Mouse (Mus musculus): ENCODE results near the gene Ms4a12.
"Not testable (repeated sequence)": the region's sequence is repeated elsewhere in the genome, so short reads cannot be mapped to it uniquely, and the experiment has no call there.

Ms4a12 gene

GRCm38 (mm10) chr19:11232348-11232747 lies at the start of gene Ms4a12:
Gene Ms4a12, minus strand, starts transcription at chr19:11232448.
- DNase-seq: no peak

DNA sequence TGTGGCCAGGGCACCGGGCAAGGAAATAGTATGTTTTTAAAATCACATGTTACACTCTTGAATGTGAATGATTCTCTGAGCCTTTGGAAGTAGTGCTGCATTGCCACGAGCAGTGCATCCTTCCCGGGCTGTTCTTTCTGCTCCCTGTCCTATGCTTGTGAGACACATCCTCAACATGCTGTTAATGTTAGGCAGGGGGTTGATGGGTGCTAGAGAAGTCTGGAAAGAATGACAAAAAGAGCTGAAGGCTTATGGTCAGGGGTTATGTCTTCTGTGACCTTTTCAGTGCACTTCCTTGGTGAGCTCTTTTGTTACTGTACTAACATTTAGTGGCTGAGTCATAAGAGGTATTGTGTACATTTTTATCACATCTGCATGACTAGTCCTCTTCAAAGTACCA lies 48.0 kb upstream of the Ms4a12 start:
- DNase-seq: no peak

GRCm38 (mm10) chr19:11276431-11276830 lies 44.2 kb upstream of the Ms4a12 start:
- no peak for DNase-seq

DNA sequence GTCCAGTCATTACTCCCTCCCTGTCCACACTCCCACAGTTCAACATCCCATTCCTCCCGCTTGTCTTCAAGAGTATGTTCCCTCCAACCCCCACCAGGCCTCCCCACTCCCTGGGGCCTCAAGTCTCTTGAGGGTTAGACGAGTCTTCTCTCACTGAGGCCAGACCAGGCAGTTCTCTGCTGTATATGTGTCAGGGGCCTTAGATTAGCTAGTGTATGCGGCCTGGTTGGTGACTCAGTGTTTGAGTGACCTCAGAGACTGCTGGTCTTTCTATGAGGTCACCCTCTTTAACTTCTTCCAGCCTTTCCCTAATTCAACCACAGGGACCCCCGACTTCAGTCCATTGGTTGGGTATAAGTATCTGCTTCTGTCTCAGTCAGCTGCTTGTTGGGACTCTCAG lies 34.7 kb upstream of the Ms4a12 start:
- DNase-seq: no peak

DNA sequence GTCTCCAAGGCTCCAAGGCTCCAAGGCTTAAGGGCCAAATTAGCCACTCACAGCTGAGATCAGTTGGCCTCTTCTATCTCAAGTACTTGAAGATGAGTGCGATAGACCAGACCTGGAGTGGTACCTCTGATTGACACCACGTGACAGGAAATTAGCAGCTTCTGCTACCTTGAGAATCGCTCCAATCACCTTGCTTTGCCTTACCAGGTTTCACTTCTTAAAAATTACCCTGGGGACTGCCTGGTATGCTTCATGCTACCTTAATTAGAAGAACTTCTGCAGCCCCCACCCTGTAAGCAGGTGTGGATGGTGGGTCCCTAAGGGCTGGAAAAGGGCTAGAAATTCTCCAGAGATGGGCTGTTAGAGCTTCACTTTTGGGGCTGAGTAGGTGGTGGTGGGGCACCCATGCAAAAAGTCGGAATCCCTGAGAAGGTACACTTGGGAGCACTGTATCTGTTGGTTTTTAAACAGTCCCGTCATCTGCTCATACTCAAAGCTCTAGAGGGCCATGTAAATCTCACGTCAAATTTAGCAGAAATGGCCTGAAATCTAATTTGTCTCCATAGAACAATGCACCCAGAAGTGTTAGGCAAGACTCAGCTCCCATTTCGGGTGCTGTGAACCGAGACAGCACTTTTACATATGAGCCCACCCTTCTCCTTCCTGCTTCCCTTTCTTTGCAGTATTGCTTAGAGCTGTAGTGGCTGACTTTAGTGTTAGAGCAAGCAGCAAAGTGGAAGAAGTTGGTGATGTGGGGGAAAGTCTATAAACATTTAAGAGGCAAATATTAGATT lies 34.0 kb upstream of the Ms4a12 start, which contains the start of gene Ms4a1:
Gene Ms4a1, minus strand, starts transcription at position 190 of the 794 bp plus-strand sequence.
- no peak for DNase-seq

DNA sequence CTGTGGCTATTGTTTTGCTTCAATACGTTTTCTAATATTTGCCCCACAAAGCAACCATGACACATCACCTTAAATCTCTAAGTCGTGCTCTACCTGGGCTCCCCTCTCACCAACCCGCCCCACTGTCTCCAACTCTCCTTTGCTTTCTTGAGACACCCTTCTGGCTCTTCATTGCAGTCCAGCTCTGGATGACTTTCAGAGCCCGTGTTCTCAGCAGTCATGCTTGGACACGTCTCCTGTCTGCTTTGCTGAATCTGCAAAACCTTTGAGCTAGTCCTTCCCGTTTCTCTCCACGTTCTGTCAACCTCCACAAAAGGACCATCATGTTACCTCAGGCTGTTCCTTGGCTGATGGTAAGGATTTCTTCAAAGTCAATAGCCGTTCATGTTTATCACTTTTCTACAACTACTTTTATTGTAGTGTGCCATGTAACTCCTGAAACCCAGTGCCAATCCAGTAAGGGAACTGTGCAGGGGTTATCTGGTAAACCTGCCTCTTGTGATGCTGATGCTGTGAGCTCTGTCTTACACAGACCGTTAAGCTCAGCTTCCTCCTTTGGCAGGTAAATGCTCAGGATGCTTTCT lies 32.4 kb upstream of the Ms4a12 start:
- no peak for DNase-seq

GRCm38 (mm10) chr19:11263549-11263948 lies 31.3 kb upstream of the Ms4a12 start:
- DNase-seq: no peak

GRCm38 (mm10) chr19:11262932-11263331 lies 30.7 kb upstream of the Ms4a12 start:
- not testable (repeated sequence) for DNase-seq

DNA sequence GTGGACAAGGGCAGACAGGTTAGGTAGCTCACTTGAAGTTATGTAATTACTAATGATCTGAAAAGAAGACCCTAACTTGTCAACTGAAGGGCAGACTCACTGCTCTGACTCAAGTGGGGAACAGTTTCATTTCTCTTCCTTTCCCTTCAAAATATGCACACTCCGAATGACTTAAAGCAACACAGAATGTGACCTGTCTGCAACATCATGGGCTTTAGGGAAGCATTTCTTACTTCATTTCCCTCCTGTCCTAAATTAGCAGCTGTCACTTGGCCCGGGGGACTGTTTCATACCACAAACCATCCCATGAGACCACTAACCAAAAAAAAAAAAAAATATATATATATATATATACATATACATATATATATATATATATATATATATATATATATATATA lies 29.3 kb upstream of the Ms4a12 start:
- no peak for DNase-seq

GRCm38 (mm10) chr19:11244230-11244629 lies 12.0 kb upstream of the Ms4a12 start:
- DNase-seq: no peak

- DNase-seq: no peak
Observed at GRCm38 (mm10) chr19:11242560-11242959, 10.3 kb upstream of the Ms4a12 start.

- no peak for DNase-seq
Observed at GRCm38 (mm10) chr19:11235820-11236219, 3.6 kb upstream of the Ms4a12 start.

- no peak for DNase-seq
Observed at GRCm38 (mm10) chr19:11234921-11235735, 2.9 kb upstream of the Ms4a12 start.

- no peak for DNase-seq
Observed at GRCm38 (mm10) chr19:11234244-11234643, 2.0 kb upstream of the Ms4a12 start.

- DNase-seq: no peak
Observed at GRCm38 (mm10) chr19:11196546-11196945, 35.7 kb downstream of the Ms4a12 start, which contains the start of gene Ms4a13. Gene Ms4a13, minus strand, starts transcription at chr19:11196737.

GRCm38 (mm10) chr19:11192552-11192951 lies 39.7 kb downstream of the Ms4a12 start:
- DNase-seq: no peak

DNA sequence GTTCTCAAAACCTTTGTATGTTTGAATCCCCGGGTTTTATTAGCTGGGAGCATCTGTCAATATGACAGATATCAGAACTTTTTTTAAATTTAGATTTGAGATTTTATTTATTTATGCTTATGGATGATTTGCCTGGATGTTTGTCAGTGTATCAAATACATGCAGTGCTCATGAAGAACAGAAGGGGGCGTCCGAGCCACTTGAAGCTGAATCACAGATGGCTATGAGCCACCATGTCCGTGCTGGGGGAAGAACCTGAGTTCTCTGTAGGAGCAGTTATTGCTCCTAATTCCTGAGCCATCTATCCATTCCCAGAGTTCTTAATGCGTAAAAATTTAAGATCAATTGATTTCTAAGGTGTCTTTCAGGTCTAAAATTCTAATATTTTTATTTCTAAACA lies 48.1 kb downstream of the Ms4a12 start:
- DNase-seq: no peak

DNA sequence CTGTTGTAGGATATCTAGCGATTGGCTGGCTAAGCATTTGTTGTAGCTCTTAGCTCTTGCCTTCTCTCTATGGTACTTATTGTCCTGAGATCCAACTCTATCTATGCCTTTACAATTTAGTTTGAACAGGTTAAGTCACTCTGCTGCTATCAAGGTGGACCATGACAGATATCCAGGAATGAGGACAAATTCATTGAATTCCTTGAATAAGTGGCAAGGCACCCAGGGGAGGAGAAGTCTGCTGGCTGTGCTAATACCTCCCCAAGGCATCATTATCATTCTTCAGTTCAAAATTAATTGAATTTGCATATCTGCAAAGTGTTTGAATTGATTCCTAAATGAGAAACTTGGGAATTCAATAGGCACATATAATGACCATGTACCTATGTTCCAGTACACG lies 54.8 kb downstream of the Ms4a12 start:
- no peak for DNase-seq

DNA sequence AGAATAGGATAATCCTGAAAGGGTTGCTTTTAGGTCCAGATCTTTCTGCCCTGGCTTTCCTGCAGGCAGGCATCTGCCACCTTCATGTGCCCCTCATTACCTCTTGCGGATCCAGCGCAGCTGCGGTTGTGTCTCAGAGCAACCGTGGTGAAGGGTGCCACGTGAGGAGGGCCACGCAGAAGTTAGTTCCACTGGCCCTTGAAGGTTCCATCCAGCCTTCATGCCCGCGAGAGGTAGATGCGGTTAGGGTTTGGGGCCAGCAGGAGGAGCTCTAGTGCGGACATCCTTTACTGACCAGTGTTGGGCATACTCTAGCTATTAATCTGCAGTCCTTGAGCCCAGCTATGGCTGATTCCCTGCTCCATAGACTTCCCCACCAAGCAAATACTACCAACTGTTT lies 67.1 kb downstream of the Ms4a12 start, which contains the start of gene 1700025F22Rik:
Gene 1700025F22Rik, minus strand, starts transcription at position 149 of the 400 bp plus-strand sequence.
- DNase-seq: no peak

Measured in right cerebral cortex, adult 18-20 months (tissue).